Mouse (Mus musculus) right cerebral cortex, adult 2 months (tissue): ENCODE measurements at regions not wholly inside any gene's neighbourhood (a gene's known extent, or its start where the extent isn't known, plus 50 kb on each side); places are given as distances from the start of the nearest gene placed in this dataset.
"Not testable (repeated sequence)": the region's sequence is repeated elsewhere in the genome, so short reads cannot be mapped to it uniquely, and the experiment has no call there.

Experiments used
- DNase-seq, 2 experiments: peaks; one replicate each; pipeline ENCODE4 v3.0.0; 2021 to 2022; ENCODE audit warnings: low spot score in 2 of 2

GRCm38 (mm10) chr1:105900158-105900557 is 90.0 kb upstream of the Zcchc2 start:
- DNase-seq = no peak

- no peak for DNase-seq
Measured at GRCm38 (mm10) chr1:105900920-105901319, 89.3 kb upstream of the Zcchc2 start.

- DNase-seq = no peak
Measured at GRCm38 (mm10) chr1:105903286-105904115, 86.7 kb upstream of the Zcchc2 start.

- DNase-seq = no peak
Measured at GRCm38 (mm10) chr1:105904737-105905136, 85.5 kb upstream of the Zcchc2 start.

- DNase-seq = no peak
Measured at GRCm38 (mm10) chr1:105905785-105906426, 84.3 kb upstream of the Zcchc2 start.

- DNase-seq = peak in 1 of 2 experiments; percentile 28
Measured at GRCm38 (mm10) chr1:105906427-105906798, 83.8 kb upstream of the Zcchc2 start.

GRCm38 (mm10) chr1:105908029-105908876 is 82.0 kb upstream of the Zcchc2 start:
- DNase-seq = peak; percentile 37 to 52

- no peak for DNase-seq
Measured at GRCm38 (mm10) chr1:105909121-105909520, 81.1 kb upstream of the Zcchc2 start.

- no peak for DNase-seq
Measured at GRCm38 (mm10) chr1:105911714-105912113, 78.5 kb upstream of the Zcchc2 start.

- DNase-seq = no peak
Measured at GRCm38 (mm10) chr1:105921842-105922241, 68.4 kb upstream of the Zcchc2 start.

GRCm38 (mm10) chr1:105922586-105922985 is 67.6 kb upstream of the Zcchc2 start:
- no peak for DNase-seq

GRCm38 (mm10) chr1:105923001-105923400 is 67.2 kb upstream of the Zcchc2 start:
- DNase-seq = no peak

GRCm38 (mm10) chr1:105925617-105926370 is 64.4 kb upstream of the Zcchc2 start:
- DNase-seq = no peak

GRCm38 (mm10) chr1:105926871-105927270 is 63.3 kb upstream of the Zcchc2 start:
- no peak for DNase-seq

GRCm38 (mm10) chr1:105930841-105931240 is 59.4 kb upstream of the Zcchc2 start:
- DNase-seq = no peak

- DNase-seq = not testable (repeated sequence)
Measured at GRCm38 (mm10) chr1:105934171-105934570, 56.0 kb upstream of the Zcchc2 start.
